Mouse (Mus musculus): ENCODE data around the gene C1qtnf9. TPM values are rescaled to one million over a fixed set of nuclear protein-coding genes. Genes with fewer than 3 reads are reported as not detected.

C1qtnf9 gene
- polyA plus RNA-seq, 1 experiment from 2014 or later = 0.23 TPM

Other genes with a start within 250 kb of the C1qtnf9 start
- 121 and 128 TPM in 2 replicates for gene Spata13, start 134.1 kb upstream of the C1qtnf9 start, polyA plus RNA-seq (2016; fragmentation: Nextera tagmentation; extraction: Ambion mirVana)
- 22.9 and 23.3 TPM in 2 replicates for gene Mipep, start 16.4 kb downstream of the C1qtnf9 start, polyA plus RNA-seq (2016; fragmentation: Nextera tagmentation; extraction: Ambion mirVana)